ENCODE assay signal across 16 mouse cellular contexts in genomic region chr16:84330293-84330692, GRCm38 (mm10).
DNase-seq lines count a peak whose midpoint lies in the region; TF ChIP-seq lines count a peak whose summit lies in the region.
"Had no signal": no experiment of that assay in that cellular context is flagged by ENCODE, and none has a peak within 500 bp of the region (broad histone marks: within the 10 kb centered on the region; RNA-seq: fewer than 3 reads in every experiment).

No protein-coding gene starts in this region.

- H3K27me3 ChIP-seq in CH12.LX (replicated peaks), result no peaks in the 10 kb centered on the region
- H3K27me3 ChIP-seq: Patski had no signal

- H3K27ac ChIP-seq in CH12.LX (ENCODE audit: insufficient read depth, low read depth), result no peak overlapping the region

- peak; percentile 13 for DNase-seq in CH12.LX (ENCODE audit: extremely low read depth)
- DNase-seq in left cerebral cortex, adult 9 months (ENCODE audit: low spot score in 2 of 2), result no peak
- DNase-seq: adrenal gland, adult 2 months; adrenal gland, adult 8-10 months; adrenal gland, postnatal 10 days; adrenal gland, postnatal 14 days; adrenal gland, postnatal 25 days; adrenal gland, postnatal 36 days; B cell, adult 2 months; cerebellum, adult 11 months; cerebellum, adult 11-12 months; cerebellum, adult 18-20 months; cerebellum, adult 2 months; cerebellum, adult 8-10 months had no signal

- H3K9ac ChIP-seq in CH12.LX (ENCODE audit: insufficient read depth, low read depth), result no peak overlapping the region

- H3K4me2 ChIP-seq in CH12.LX (ENCODE audit: insufficient read depth, low read depth, poor library complexity, severe bottlenecking), result no peak overlapping the region

- no peaks in the 10 kb centered on the region for H3K36me3 ChIP-seq in CH12.LX (replicated peaks in 1 of 2; ENCODE audit: control insufficient read depth in 1 of 2, insufficient read depth in 1 of 2, low read length in 1 of 2)
- H3K36me3 ChIP-seq: G1E had no signal

- H3K79me2 ChIP-seq in CH12.LX (replicated peaks; ENCODE audit: control insufficient read depth, extremely low read depth, insufficient read depth, poor library complexity, severe bottlenecking), result no peaks in the 10 kb centered on the region

- in situ Hi-C loops in CH12.LX (cut with MboI; ENCODE audit: low pct_ligation_motif_present, low pct_unique_long_range_greater_than_20kb, low sequenced_read_pairs), result no loop called here

- H3K4me3 ChIP-seq in CH12.LX (replicated peaks in 1 of 3; ENCODE audit: low read depth in 2 of 3, low read length in 2 of 3, poor library complexity in 1 of 3), result no peak overlapping the region

- TF ChIP-seq POLR2A in CH12.LX (IDR thresholded peaks at IDR 0.05; ENCODE audit: low read depth, low read length), result no peak

- peaks cover 3 to 7% of the 10 kb centered on the region in 2 experiments; a peak in 3 of 4 replicates for H3K4me1 ChIP-seq in CH12.LX (ENCODE audit: control insufficient read depth in 1 of 2, insufficient read depth in 2 of 2)

- dilution Hi-C loops in CH12.LX (cut with MboI; ENCODE audit: extremely low pct_ligation_motif_present, extremely low pct_unique_long_range_greater_than_20kb, low sequenced_read_pairs), result no loop called here

- no peak for TF ChIP-seq RAD21 in CH12.LX (IDR thresholded peaks at IDR 0.05; ENCODE audit: low read depth, low read length)

- no peaks in the 10 kb centered on the region for H3K9me3 ChIP-seq in CH12.LX (replicated peaks; ENCODE audit: low read length)

- TF ChIP-seq EP300 in CH12.LX (IDR thresholded peaks at IDR 0.05; ENCODE audit: low read length), result peak; percentile 78

- TF ChIP-seq CTCF in CH12.LX (conservative IDR thresholded peaks at IDR 0.05 in 1 of 2, IDR thresholded peaks at IDR 0.05 in 1 of 2; ENCODE audit: low read depth in 2 of 2, low read length in 2 of 2), result no peak

TF ChIP-seq in CH12.LX, 34 proteins besides CTCF, POLR2A, EP300 and RAD21:
- TF ChIP-seq MAFK (IDR thresholded peaks at IDR 0.05; ENCODE audit: insufficient replicate concordance, low read length) (0 out of 2 replicates have a peak, but pooled peaks have one; percentile 35), RCOR1 (conservative IDR thresholded peaks at IDR 0.05; ENCODE audit: low read depth, low read length) (no peak), JUN (IDR thresholded peaks at IDR 0.05; ENCODE audit: insufficient read depth, low read depth, low read length) (0 out of 2 replicates have a peak, but pooled peaks have one; percentile 9), MYC (IDR thresholded peaks at IDR 0.05; ENCODE audit: low read depth, low read length) (0 out of 2 replicates have a peak, but pooled peaks have one; percentile 23), NRF1 (IDR thresholded peaks at IDR 0.05; ENCODE audit: low read depth, low read length) (no peak), HCFC1 (IDR thresholded peaks at IDR 0.05; ENCODE audit: low read depth, low read length) (peak; percentile 26; the same call in 1 of the 2 replicates), TBP (conservative IDR thresholded peaks at IDR 0.05; ENCODE audit: low read depth, low read length) (no peak), NELFE (IDR thresholded peaks at IDR 0.05; ENCODE audit: low read depth, low read length) (no peak), SMC3 (IDR thresholded peaks at IDR 0.05; ENCODE audit: low read depth, low read length) (no peak), MAX (IDR thresholded peaks at IDR 0.05; ENCODE audit: low read length) (no peak), ETS1 (conservative IDR thresholded peaks at IDR 0.05; ENCODE audit: low read depth, low read length) (peak; percentile 97), MXI1 (IDR thresholded peaks at IDR 0.05; ENCODE audit: low read depth, low read length) (no peak), MAZ (IDR thresholded peaks at IDR 0.05; ENCODE audit: low read depth, low read length) (no peak), MEF2A (IDR thresholded peaks at IDR 0.05; ENCODE audit: borderline replicate concordance, low read depth, low read length) (peak; percentile 44; the same call in 1 of the 2 replicates), ZKSCAN1 (IDR thresholded peaks at IDR 0.05; ENCODE audit: borderline replicate concordance, low read depth, low read length) (no peak), JUND (conservative IDR thresholded peaks at IDR 0.05; ENCODE audit: low read depth, low read length) (peak; percentile 65; the same call in 1 of the 2 replicates), IRF4 (IDR thresholded peaks at IDR 0.05; ENCODE audit: low read depth, low read length) (peak; percentile 84), ELF1 (IDR thresholded peaks at IDR 0.05; ENCODE audit: low read depth, low read length) (no peak), USF1 (IDR thresholded peaks at IDR 0.05; ENCODE audit: low read depth, low read length) (no peak), ZC3H11A (IDR thresholded peaks at IDR 0.05; ENCODE audit: low read depth, low read length) (no peak), KAT2A (IDR thresholded peaks at IDR 0.05; ENCODE audit: insufficient replicate concordance, low read length) (no peak), POLR2AphosphoS2 (IDR thresholded peaks at IDR 0.05; ENCODE audit: low read depth, low read length) (no peak), USF2 (conservative IDR thresholded peaks at IDR 0.05; ENCODE audit: low read depth, low read length) (no peak), BHLHE40 (IDR thresholded peaks at IDR 0.05; ENCODE audit: low read depth, low read length) (peak; percentile 89), SIN3A (IDR thresholded peaks at IDR 0.05; ENCODE audit: low read length) (0 out of 2 replicates have a peak, but pooled peaks have one; percentile 29), GABPA (IDR thresholded peaks at IDR 0.05; ENCODE audit: insufficient replicate concordance, low read depth, low read length) (no peak), E2F4 (IDR thresholded peaks at IDR 0.05; ENCODE audit: insufficient replicate concordance, low read depth, low read length) (no peak), ZMIZ1 (IDR thresholded peaks at IDR 0.05; ENCODE audit: low read depth, low read length) (no peak), UBTF (IDR thresholded peaks at IDR 0.05; ENCODE audit: low read depth, low read length) (no peak), ZNF384 (IDR thresholded peaks at IDR 0.05; ENCODE audit: low read depth, low read length) (no peak), TCF12 (IDR thresholded peaks at IDR 0.05; ENCODE audit: low read depth, low read length) (peak; percentile 47; the same call in 1 of the 2 replicates), CHD1 (IDR thresholded peaks at IDR 0.05; ENCODE audit: low read depth, low read length) (no peak), PAX5 (IDR thresholded peaks at IDR 0.05; ENCODE audit: low read length) (no peak), CHD2 (IDR thresholded peaks at IDR 0.05; ENCODE audit: low read length) (no peak)
TF ChIP-seq in CH12.LX: peak in this region for 11.
